ENCODE assay signal across 9 mouse cellular contexts in genomic region chr2:105799840-105800239, GRCm38 (mm10).
DNase-seq lines count a peak whose midpoint lies in the region; ATAC-seq and TF ChIP-seq lines count a peak whose summit lies in the region.
"Had no signal": no experiment of that assay in that cellular context is flagged by ENCODE, and none has a peak within 500 bp of the region (broad histone marks: within the 10 kb centered on the region; RNA-seq: fewer than 3 reads in every experiment).

No protein-coding gene starts in this region.

- no peak overlapping the region for H3K4me2 ChIP-seq in hindbrain, embryonic 16.5 days (ENCODE audit: low read length)
- no peak overlapping the region for H3K4me2 ChIP-seq in neural tube, embryonic 12.5 days (replicated peaks)
- no peak overlapping the region for H3K4me2 ChIP-seq in neural tube, embryonic 15.5 days
- H3K4me2 ChIP-seq: limb, embryonic 15.5 days had no signal

- H3K27ac ChIP-seq in hindbrain, embryonic 10.5 days, result no peak overlapping the region
- no peak overlapping the region for H3K27ac ChIP-seq in hindbrain, embryonic 16.5 days (ENCODE audit: low read depth, low read length)
- H3K27ac ChIP-seq in neural tube, embryonic 12.5 days, result no peak overlapping the region
- H3K27ac ChIP-seq in neural tube, embryonic 15.5 days (replicated peaks), result no peak overlapping the region
- no peak overlapping the region for H3K27ac ChIP-seq in small intestine, adult 2 months (ENCODE audit: insufficient read depth, low read depth, low read length)
- H3K27ac ChIP-seq: limb, embryonic 15.5 days had no signal

- peaks cover 11% of the 10 kb centered on the region; the same call in 1 of the 2 replicates for H3K4me1 ChIP-seq in hindbrain, embryonic 10.5 days (replicated peaks)
- H3K4me1 ChIP-seq in hindbrain, embryonic 16.5 days (ENCODE audit: control insufficient read depth, insufficient read depth, low read depth, low read length), result no peaks in the 10 kb centered on the region
- H3K4me1 ChIP-seq in neural tube, embryonic 12.5 days, result no peaks in the 10 kb centered on the region
- no peaks in the 10 kb centered on the region for H3K4me1 ChIP-seq in neural tube, embryonic 15.5 days
- no peaks in the 10 kb centered on the region for H3K4me1 ChIP-seq in small intestine, adult 2 months (ENCODE audit: control insufficient read depth, insufficient read depth, insufficient read length, low read length)
- H3K4me1 ChIP-seq: limb, embryonic 15.5 days had no signal

- H3K27me3 ChIP-seq in hindbrain, embryonic 10.5 days (ENCODE audit: insufficient read depth, poor library complexity, severe bottlenecking), result no peaks in the 10 kb centered on the region
- H3K27me3 ChIP-seq in hindbrain, embryonic 16.5 days (replicated peaks; ENCODE audit: control insufficient read depth, insufficient read depth, low read length), result no peaks in the 10 kb centered on the region
- H3K27me3 ChIP-seq in neural tube, embryonic 12.5 days (replicated peaks), result no peaks in the 10 kb centered on the region
- H3K27me3 ChIP-seq in neural tube, embryonic 15.5 days (replicated peaks), result no peaks in the 10 kb centered on the region
- no peaks in the 10 kb centered on the region for H3K27me3 ChIP-seq in small intestine, adult 2 months (ENCODE audit: control insufficient read depth, insufficient read depth, low read length)
- H3K27me3 ChIP-seq: limb, embryonic 15.5 days had no signal

- TF ChIP-seq CTCF in small intestine, adult 2 months (IDR thresholded peaks at IDR 0.05; ENCODE audit: extremely low read depth, insufficient read length, insufficient replicate concordance, low read depth, low read length), result peak; percentile 40; the same call in 1 of the 2 replicates

- 63% methylated on average over 2 of the region's 2 CpGs for WGBS in hindbrain, embryonic 10.5 days
- WGBS in hindbrain, embryonic 16.5 days, result 73% methylated on average over 2 of the region's 2 CpGs
- WGBS in neural tube, embryonic 12.5 days, result 76% methylated on average over 2 of the region's 2 CpGs
- WGBS in neural tube, embryonic 15.5 days, result 68% methylated on average over 2 of the region's 2 CpGs
- WGBS in small intestine, adult 2 months, result 88% methylated on average over 2 of the region's 2 CpGs

- H3K9ac ChIP-seq in hindbrain, embryonic 16.5 days (ENCODE audit: low read depth, low read length), result no peak overlapping the region
- no peak overlapping the region for H3K9ac ChIP-seq in neural tube, embryonic 12.5 days
- no peak overlapping the region for H3K9ac ChIP-seq in neural tube, embryonic 15.5 days (replicated peaks)
- H3K9ac ChIP-seq: limb, embryonic 15.5 days had no signal

- no peaks in the 10 kb centered on the region for H3K9me3 ChIP-seq in hindbrain, embryonic 10.5 days
- no peaks in the 10 kb centered on the region for H3K9me3 ChIP-seq in hindbrain, embryonic 16.5 days (ENCODE audit: control insufficient read depth, low read length)
- no peaks in the 10 kb centered on the region for H3K9me3 ChIP-seq in neural tube, embryonic 12.5 days
- no peaks in the 10 kb centered on the region for H3K9me3 ChIP-seq in neural tube, embryonic 15.5 days (replicated peaks)
- H3K9me3 ChIP-seq: limb, embryonic 15.5 days had no signal

- no peak overlapping the region for H3K4me3 ChIP-seq in hindbrain, embryonic 10.5 days
- no peak overlapping the region for H3K4me3 ChIP-seq in hindbrain, embryonic 16.5 days (ENCODE audit: low read length)
- no peak overlapping the region for H3K4me3 ChIP-seq in neural tube, embryonic 12.5 days
- H3K4me3 ChIP-seq in neural tube, embryonic 15.5 days (replicated peaks), result no peak overlapping the region
- no peak overlapping the region for H3K4me3 ChIP-seq in small intestine, adult 2 months (ENCODE audit: low read depth, low read length)
- H3K4me3 ChIP-seq: limb, embryonic 15.5 days had no signal

- no peak for ATAC-seq in hindbrain, embryonic 16.5 days
- peak; percentile 55 for ATAC-seq in neural tube, embryonic 12.5 days (ENCODE audit: low FRiP score, low read depth)
- no peak for ATAC-seq in neural tube, embryonic 15.5 days (ENCODE audit: low FRiP score)
- no peak for ATAC-seq in erythroid progenitor cell, adult 5-6 weeks (replicated peaks; ENCODE audit: low FRiP score, poor library complexity, severe bottlenecking)

- peak; percentile 16 for DNase-seq in hindbrain, embryonic 10.5 days (ENCODE audit: low spot score)
- peak; percentile 88 for DNase-seq in cerebellum, adult 9-11 months
- no peak for DNase-seq in left cerebral cortex, postnatal 25 days (ENCODE audit: low spot score in 2 of 2)

- no peak for TF ChIP-seq POLR2A in small intestine, adult 2 months (IDR thresholded peaks at IDR 0.05; ENCODE audit: low read depth, low read length)

- intact Hi-C loops in left cerebral cortex, postnatal 25 days (cut with DNase I), result no loop called here

- no peaks in the 10 kb centered on the region for H3K36me3 ChIP-seq in hindbrain, embryonic 10.5 days
- H3K36me3 ChIP-seq in hindbrain, embryonic 16.5 days (ENCODE audit: control insufficient read depth, insufficient read depth, low read length), result no peaks in the 10 kb centered on the region
- H3K36me3 ChIP-seq in neural tube, embryonic 12.5 days, result no peaks in the 10 kb centered on the region
- no peaks in the 10 kb centered on the region for H3K36me3 ChIP-seq in neural tube, embryonic 15.5 days
- H3K36me3 ChIP-seq in small intestine, adult 2 months (ENCODE audit: control insufficient read depth, insufficient read depth, low read length), result no peaks in the 10 kb centered on the region
- H3K36me3 ChIP-seq: limb, embryonic 15.5 days had no signal

Comparison
In these comparisons a context has a peak if more than half of its experiments do, and no peak if none do; other contexts are left out.
1. DNase-seq: peak in hindbrain, embryonic 10.5 days (single experiment) and cerebellum, adult 9-11 months (single experiment); none in left cerebral cortex, postnatal 25 days (0 of 2).